Mouse (Mus musculus) macrophage (primary cell): Measurements from ENCODE around the gene Gadd45gip1. TPM values are rescaled to one million over a fixed set of nuclear protein-coding genes. Genes with fewer than 3 reads are reported as not detected.

Experiments
- H3K27ac ChIP-seq: fragments of 350-480 bp; formaldehyde crosslinking; 2 replicates; pipeline ENCODE4 v1.9.0; 2021
- H3K36me3 ChIP-seq: fragments of 350-480 bp; formaldehyde crosslinking; 2 replicates; pipeline ENCODE4 v1.9.0; 2021; ENCODE audit errors: inconsistent target
- H3K4me3 ChIP-seq: fragments of 350-480 bp; formaldehyde crosslinking; 2 replicates; pipeline ENCODE4 v1.9.0; 2021; ENCODE audit errors: inconsistent target
- H3K79me2 ChIP-seq: fragments of 350-480 bp; formaldehyde crosslinking; 2 replicates; pipeline ENCODE4 v1.9.0; 2021; ENCODE audit errors: inconsistent target
- WGBS: methylation state at CpG from one replicate; pipeline ENCODE4 v1.1.7; 2026; ENCODE audit warnings: inconsistent platforms; ENCODE audit not compliant: missing documents; 5-methylcytosine and 5-hydroxymethylcytosine counted together
- polyA plus RNA-seq: library from polyadenylated mRNA; stranded (reverse); fragments of 250-400 nt; gene quantifications from 3 replicates; pipeline ENCODE4 v1.2.4, GENCODE M21; 2018; ENCODE audit warnings: inconsistent platforms

Gene Gadd45gip1
- polyA plus RNA-seq, 1 experiment from 2014 or later = 5.8 TPM

- H3K27ac ChIP-seq = no peak overlapping the region
- H3K79me2 ChIP-seq = no peaks in the 10 kb centered on the region
- WGBS = 94% methylated on average over 3 of the region's 3 CpGs
- H3K36me3 ChIP-seq = no peaks in the 10 kb centered on the region
- no peak overlapping the region for H3K4me3 ChIP-seq
These were observed 46.1 kb downstream of the Gadd45gip1 start for GRCm38 (mm10) chr8:84877297-84878035.

DNA sequence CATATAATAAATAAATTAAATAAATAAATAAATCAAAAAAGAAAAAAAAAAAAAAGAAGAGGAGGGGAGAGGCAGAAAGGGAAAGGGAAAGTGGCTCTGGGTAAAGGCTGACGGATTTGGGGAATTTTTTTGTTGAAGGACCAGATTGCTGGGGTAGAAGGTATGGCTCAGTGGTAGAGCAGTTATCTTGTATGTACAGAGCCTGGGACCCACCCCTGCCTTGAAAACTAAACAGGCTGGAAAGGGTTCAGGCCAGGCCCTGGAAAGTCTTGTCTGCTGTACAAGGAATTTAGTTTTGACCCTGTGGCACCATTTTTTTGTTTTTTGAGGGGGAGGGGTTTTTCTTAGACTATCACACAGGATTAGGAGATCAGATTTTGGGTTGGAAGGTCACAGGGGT lies 47.6 kb downstream of the Gadd45gip1 start:
- 80% methylated on average over 1 of the region's 1 CpGs for whole genome bisulfite sequencing
- Histone ChIP-seq H3K36me3 (no peaks in the 10 kb centered on the region), H3K4me3 (no peak overlapping the region), H3K79me2 (no peaks in the 10 kb centered on the region), H3K27ac (no peak overlapping the region)

GRCm38 (mm10) chr8:84884728-84885127 lies 53.4 kb downstream of the Gadd45gip1 start:
- Histone ChIP-seq H3K4me3 (no peak overlapping the region), H3K79me2 (no peaks in the 10 kb centered on the region), H3K27ac (no peak overlapping the region), H3K36me3 (peaks cover 16% of the 10 kb centered on the region)
- WGBS = 91% methylated on average over 4 of the region's 4 CpGs

Other genes with a start within 250 kb of the Gadd45gip1 start
- gene Ier2, start 168.7 kb upstream of the Gadd45gip1 start, polyA plus RNA-seq = 13.1 to 24.0 TPM (median 23.6 TPM) in 3 replicates
- 24.6 to 51.1 TPM (median 43.5 TPM) in 3 replicates for gene Trmt1, start 145.2 kb upstream of the Gadd45gip1 start, polyA plus RNA-seq
- 42.2 to 61.4 TPM (median 49.6 TPM) in 3 replicates for gene Nacc1, start 143.7 kb upstream of the Gadd45gip1 start, polyA plus RNA-seq
- gene Lyl1, start 130.1 kb upstream of the Gadd45gip1 start, polyA plus RNA-seq = 38.2 to 65.7 TPM (median 48.7 TPM) in 3 replicates
- not detected in 3 replicates for gene G430095P16Rik, start 108.5 kb upstream of the Gadd45gip1 start, polyA plus RNA-seq
- 3.6 to 6.9 TPM (median 4.3 TPM) in 3 replicates for gene Nfix, start 31.2 kb upstream of the Gadd45gip1 start, polyA plus RNA-seq
- gene Dand5, start 8.7 kb upstream of the Gadd45gip1 start, polyA plus RNA-seq = 1.2 to 3.3 TPM (median 2.9 TPM) in 3 replicates
- gene Rad23a, start 9.1 kb downstream of the Gadd45gip1 start, polyA plus RNA-seq = 49.2 to 87.2 TPM (median 79.3 TPM) in 3 replicates
- 836 to 3,382 TPM (median 1,154 TPM) in 3 replicates for gene Calr, start 15.4 kb downstream of the Gadd45gip1 start, polyA plus RNA-seq
- 24.5 to 43.1 TPM (median 29.5 TPM) in 3 replicates for gene Farsa, start 25.5 kb downstream of the Gadd45gip1 start, polyA plus RNA-seq
- 7.0 to 30.9 TPM (median 18.1 TPM) in 3 replicates for gene Syce2, start 40.6 kb downstream of the Gadd45gip1 start, polyA plus RNA-seq
- gene Gcdh, start 62.4 kb downstream of the Gadd45gip1 start, polyA plus RNA-seq = 11.1 to 13.7 TPM (median 12.0 TPM) in 3 replicates
- gene Klf1, start 70.4 kb downstream of the Gadd45gip1 start, polyA plus RNA-seq = 0.09 TPM in 1 of 3 replicates, not detected in the others
- gene Dnase2a, start 77.0 kb downstream of the Gadd45gip1 start, polyA plus RNA-seq = 160 to 211 TPM (median 178 TPM) in 3 replicates
- gene Mast1, start 105.8 kb downstream of the Gadd45gip1 start, polyA plus RNA-seq = 0.04 to 0.06 TPM in 2 of 3 replicates, not detected in the other
- not detected in 3 replicates for gene Rtbdn, start 115.5 kb downstream of the Gadd45gip1 start, polyA plus RNA-seq
- not detected in 3 replicates for gene Gm49661, start 137.9 kb downstream of the Gadd45gip1 start, polyA plus RNA-seq
- 77.7 to 148 TPM (median 146 TPM) in 3 replicates for gene Prdx2, start 138.1 kb downstream of the Gadd45gip1 start, polyA plus RNA-seq
- 15.9 to 39.3 TPM (median 26.2 TPM) in 3 replicates for gene Rnaseh2a, start 138.2 kb downstream of the Gadd45gip1 start, polyA plus RNA-seq
- 26.1 to 86.4 TPM (median 61.3 TPM) in 3 replicates for gene Junb, start 147.2 kb downstream of the Gadd45gip1 start, polyA plus RNA-seq
- 4.9 to 10.9 TPM (median 6.1 TPM) in 3 replicates for gene Hook2, start 159.1 kb downstream of the Gadd45gip1 start, polyA plus RNA-seq
- not detected in 3 replicates for gene Best2, start 183.0 kb downstream of the Gadd45gip1 start, polyA plus RNA-seq
- 120 to 138 TPM (median 122 TPM) in 3 replicates for gene Asna1, start 193.8 kb downstream of the Gadd45gip1 start, polyA plus RNA-seq
- gene Trir, start 195.3 kb downstream of the Gadd45gip1 start, polyA plus RNA-seq = 143 to 170 TPM (median 168 TPM) in 3 replicates
- gene Tnpo2, start 205.4 kb downstream of the Gadd45gip1 start, polyA plus RNA-seq = 14.1 to 30.6 TPM (median 26.6 TPM) in 3 replicates
- gene Fbxw9, start 228.5 kb downstream of the Gadd45gip1 start, polyA plus RNA-seq = 4.8 to 12.5 TPM (median 8.4 TPM) in 3 replicates
- gene Gm5741, start 236.5 kb downstream of the Gadd45gip1 start, polyA plus RNA-seq = not detected in 3 replicates
- gene Dhps, start 240.2 kb downstream of the Gadd45gip1 start, polyA plus RNA-seq = 28.6 to 47.4 TPM (median 37.1 TPM) in 3 replicates
- 66.3 to 79.6 TPM (median 68.7 TPM) in 3 replicates for gene Wdr83os, start 249.2 kb downstream of the Gadd45gip1 start, polyA plus RNA-seq
- gene Wdr83, start 249.8 kb downstream of the Gadd45gip1 start, polyA plus RNA-seq = 13.5 to 19.5 TPM (median 15.7 TPM) in 3 replicates